Mouse (Mus musculus): ENCODE data around the gene Carmil3. TPM values are rescaled to one million over a fixed set of nuclear protein-coding genes. Genes with fewer than 3 reads are reported as not detected.
A peak's percentile ranks its signal among the peaks of the same experiment; 100 is the strongest.

Gene Carmil3
- polyA plus RNA-seq, 1 experiment from 2014 or later: 9.5 TPM

- ATAC-seq (ENCODE audit: insufficient read depth, low FRiP score, low TSS enrichment) (no peak), DNase-seq (ENCODE audit: low spot score) (no peak)
- Histone ChIP-seq H3K27me3 (ENCODE audit: control insufficient read depth, insufficient read depth, low read length) (no peaks in the 10 kb centered on the region), H3K4me2 (ENCODE audit: low read depth) (no peak overlapping the region), H3K36me3 (ENCODE audit: control insufficient read depth, insufficient read depth, low read length) (no peaks in the 10 kb centered on the region), H3K9ac (ENCODE audit: low read length) (no peak overlapping the region), H3K4me3 (ENCODE audit: low read depth, low read length) (no peak overlapping the region), H3K27ac (ENCODE audit: low read depth, low read length) (no peak overlapping the region), H3K4me1 (ENCODE audit: control insufficient read depth, insufficient read depth, low read length) (no peaks in the 10 kb centered on the region), H3K9me3 (ENCODE audit: control insufficient read depth, low read length) (no peaks in the 10 kb centered on the region)
- WGBS: 53% methylated on average over 7 of the region's 7 CpGs
Measured at GRCm38 (mm10) chr14:55507801-55508200, 17.4 kb downstream of the Carmil3 start.

- DNase-seq (ENCODE audit: low spot score): no peak
Measured at GRCm38 (mm10) chr14:55509540-55509939, 19.1 kb downstream of the Carmil3 start.

GRCm38 (mm10) chr14:55510125-55510731 is 19.8 kb downstream of the Carmil3 start, which contains the start of gene Cpne6:
TSS of gene Cpne6 (plus strand) at chr14:55510445.
- 73% methylated on average over 21 of the region's 22 CpGs for WGBS
- no peaks in the 10 kb centered on the region for H3K9me3 ChIP-seq (ENCODE audit: control insufficient read depth, low read length)
- H3K4me1 ChIP-seq (ENCODE audit: control insufficient read depth, insufficient read depth, low read length): no peaks in the 10 kb centered on the region
- H3K9ac ChIP-seq (ENCODE audit: low read length): no peak within 1 kb of the TSS
- ATAC-seq (ENCODE audit: insufficient read depth, low FRiP score, low TSS enrichment): no peak
- no peaks in the 10 kb centered on the region for H3K36me3 ChIP-seq (ENCODE audit: control insufficient read depth, insufficient read depth, low read length)
- H3K4me2 ChIP-seq (ENCODE audit: low read depth): no peak within 1 kb of the TSS
- no peak within 1 kb of the TSS for H3K27ac ChIP-seq (ENCODE audit: low read depth, low read length)
- DNase-seq (ENCODE audit: low spot score): no peak
- H3K4me3 ChIP-seq (ENCODE audit: low read depth, low read length): no peak within 1 kb of the TSS
- H3K27me3 ChIP-seq (ENCODE audit: control insufficient read depth, insufficient read depth, low read length): no peaks in the 10 kb centered on the region

More at GRCm38 (mm10) chr14:55509540-55509939, 19.1 kb downstream of the Carmil3 start:
- H3K36me3 ChIP-seq (ENCODE audit: control insufficient read depth, insufficient read depth, low read length): no peaks in the 10 kb centered on the region
- no peak overlapping the region for H3K27ac ChIP-seq (ENCODE audit: low read depth, low read length)
- no peak overlapping the region for H3K4me3 ChIP-seq (ENCODE audit: low read depth, low read length)
- ATAC-seq (ENCODE audit: insufficient read depth, low FRiP score, low TSS enrichment): no peak
- WGBS: 83% methylated on average over 10 of the region's 10 CpGs
- no peaks in the 10 kb centered on the region for H3K27me3 ChIP-seq (ENCODE audit: control insufficient read depth, insufficient read depth, low read length)
- H3K9ac ChIP-seq (ENCODE audit: low read length): no peak overlapping the region
- no peaks in the 10 kb centered on the region for H3K4me1 ChIP-seq (ENCODE audit: control insufficient read depth, insufficient read depth, low read length)
- no peak overlapping the region for H3K4me2 ChIP-seq (ENCODE audit: low read depth)
- H3K9me3 ChIP-seq (ENCODE audit: control insufficient read depth, low read length): no peaks in the 10 kb centered on the region

GRCm38 (mm10) chr14:55511037-55511436 is 20.6 kb downstream of the Carmil3 start:
- 73% methylated on average over 7 of the region's 7 CpGs for WGBS
- H3K9ac ChIP-seq (ENCODE audit: low read length): no peak overlapping the region
- no peaks in the 10 kb centered on the region for H3K4me1 ChIP-seq (ENCODE audit: control insufficient read depth, insufficient read depth, low read length)
- H3K4me3 ChIP-seq (ENCODE audit: low read depth, low read length): no peak overlapping the region
- no peaks in the 10 kb centered on the region for H3K9me3 ChIP-seq (ENCODE audit: control insufficient read depth, low read length)
- DNase-seq (ENCODE audit: low spot score) (no peak), ATAC-seq (ENCODE audit: insufficient read depth, low FRiP score, low TSS enrichment) (no peak)
- no peak overlapping the region for H3K4me2 ChIP-seq (ENCODE audit: low read depth)
- H3K27me3 ChIP-seq (ENCODE audit: control insufficient read depth, insufficient read depth, low read length): no peaks in the 10 kb centered on the region
- no peaks in the 10 kb centered on the region for H3K36me3 ChIP-seq (ENCODE audit: control insufficient read depth, insufficient read depth, low read length)
- no peak overlapping the region for H3K27ac ChIP-seq (ENCODE audit: low read depth, low read length)

- H3K27ac ChIP-seq (ENCODE audit: low read depth, low read length): no peak overlapping the region
- WGBS: 75% methylated on average over 10 of the region's 10 CpGs
- ATAC-seq (ENCODE audit: insufficient read depth, low FRiP score, low TSS enrichment) (no peak), DNase-seq (ENCODE audit: low spot score) (no peak)
- no peak overlapping the region for H3K4me2 ChIP-seq (ENCODE audit: low read depth)
- H3K27me3 ChIP-seq (ENCODE audit: control insufficient read depth, insufficient read depth, low read length): no peaks in the 10 kb centered on the region
- H3K9me3 ChIP-seq (ENCODE audit: control insufficient read depth, low read length): no peaks in the 10 kb centered on the region
- H3K36me3 ChIP-seq (ENCODE audit: control insufficient read depth, insufficient read depth, low read length): no peaks in the 10 kb centered on the region
- H3K9ac ChIP-seq (ENCODE audit: low read length): no peak overlapping the region
- no peak overlapping the region for H3K4me3 ChIP-seq (ENCODE audit: low read depth, low read length)
- peaks cover under 1% of the 10 kb centered on the region for H3K4me1 ChIP-seq (ENCODE audit: control insufficient read depth, insufficient read depth, low read length)
Measured at GRCm38 (mm10) chr14:55513927-55514326, 23.5 kb downstream of the Carmil3 start.

GRCm38 (mm10) chr14:55515846-55516245 is 25.4 kb downstream of the Carmil3 start:
- WGBS: 90% methylated on average over 4 of the region's 4 CpGs
- H3K9me3 ChIP-seq (ENCODE audit: control insufficient read depth, low read length): no peaks in the 10 kb centered on the region
- H3K27me3 ChIP-seq (ENCODE audit: control insufficient read depth, insufficient read depth, low read length): no peaks in the 10 kb centered on the region
- DNase-seq (ENCODE audit: low spot score) (no peak), ATAC-seq (ENCODE audit: insufficient read depth, low FRiP score, low TSS enrichment) (no peak)
- peaks cover 15% of the 10 kb centered on the region for H3K4me1 ChIP-seq (ENCODE audit: control insufficient read depth, insufficient read depth, low read length)
- H3K4me2 ChIP-seq (ENCODE audit: low read depth): no peak overlapping the region
- H3K9ac ChIP-seq (ENCODE audit: low read length): no peak overlapping the region
- no peak overlapping the region for H3K27ac ChIP-seq (ENCODE audit: low read depth, low read length)
- H3K4me3 ChIP-seq (ENCODE audit: low read depth, low read length): no peak overlapping the region
- H3K36me3 ChIP-seq (ENCODE audit: control insufficient read depth, insufficient read depth, low read length): no peaks in the 10 kb centered on the region

GRCm38 (mm10) chr14:55518897-55519296 is 28.4 kb downstream of the Carmil3 start:
- H3K4me3 ChIP-seq (ENCODE audit: low read depth, low read length): no peak overlapping the region
- peaks cover 18% of the 10 kb centered on the region for H3K4me1 ChIP-seq (ENCODE audit: control insufficient read depth, insufficient read depth, low read length)
- no peaks in the 10 kb centered on the region for H3K36me3 ChIP-seq (ENCODE audit: control insufficient read depth, insufficient read depth, low read length)
- H3K4me2 ChIP-seq (ENCODE audit: low read depth): no peak overlapping the region
- 39% methylated on average over 2 of the region's 2 CpGs for WGBS
- DNase-seq (ENCODE audit: low spot score) (peak; percentile 64), ATAC-seq (ENCODE audit: insufficient read depth, low FRiP score, low TSS enrichment) (peak; percentile 85)
- 0 out of 2 replicates have a peak overlapping the region, but pooled peaks have one; percentile 20 for H3K27ac ChIP-seq (ENCODE audit: low read depth, low read length)
- H3K9me3 ChIP-seq (ENCODE audit: control insufficient read depth, low read length): no peaks in the 10 kb centered on the region
- peaks cover 4% of the 10 kb centered on the region; the same call in 1 of the 2 replicates for H3K27me3 ChIP-seq (ENCODE audit: control insufficient read depth, insufficient read depth, low read length)
- H3K9ac ChIP-seq (ENCODE audit: low read length): no peak overlapping the region

GRCm38 (mm10) chr14:55519604-55520003 is 29.2 kb downstream of the Carmil3 start:
- no peak overlapping the region for H3K4me3 ChIP-seq (ENCODE audit: low read depth, low read length)
- peaks cover 4% of the 10 kb centered on the region; the same call in 1 of the 2 replicates for H3K27me3 ChIP-seq (ENCODE audit: control insufficient read depth, insufficient read depth, low read length)
- WGBS: 54% methylated on average over 4 of the region's 4 CpGs
- ATAC-seq (ENCODE audit: insufficient read depth, low FRiP score, low TSS enrichment) (no peak), DNase-seq (ENCODE audit: low spot score) (no peak)
- H3K4me1 ChIP-seq (ENCODE audit: control insufficient read depth, insufficient read depth, low read length): peaks cover 18% of the 10 kb centered on the region
- no peak overlapping the region for H3K4me2 ChIP-seq (ENCODE audit: low read depth)
- no peaks in the 10 kb centered on the region for H3K9me3 ChIP-seq (ENCODE audit: control insufficient read depth, low read length)
- no peak overlapping the region for H3K9ac ChIP-seq (ENCODE audit: low read length)
- H3K27ac ChIP-seq (ENCODE audit: low read depth, low read length): no peak overlapping the region
- H3K36me3 ChIP-seq (ENCODE audit: control insufficient read depth, insufficient read depth, low read length): no peaks in the 10 kb centered on the region

Measured in neural tube, embryonic 11.5 days (tissue).